Mouse (Mus musculus) neural tube, embryonic 12.5 days (tissue): Measurements from ENCODE around the gene Usp4. TPM values are rescaled to one million over a fixed set of nuclear protein-coding genes. Genes with fewer than 3 reads are reported as not detected.
"Not testable (repeated sequence)": the region's sequence is repeated elsewhere in the genome, so short reads cannot be mapped to it uniquely, and the experiment has no call there.

Experiments
- ATAC-seq: fragments of 200-750 bp; cut with Nextera tagmentation; 2 replicates; pipeline ENCODE4 v1.8.0; 2017; ENCODE audit warnings: low read depth, mild to moderate bottlenecking, moderate TSS enrichment, moderate library complexity; ENCODE audit not compliant: low FRiP score
- H3K27ac ChIP-seq: fragments of 300-500 bp; sonication (generic); 2 replicates; pipeline ENCODE4 v1.5.1; 2016
- H3K27me3 ChIP-seq: fragments of 300-500 bp; sonication (generic); replicated peaks from 2 replicates; pipeline ENCODE4 v1.6.1; 2016; ENCODE audit warnings: mild to moderate bottlenecking
- H3K36me3 ChIP-seq: fragments of 300-500 bp; sonication (generic); 2 replicates; pipeline ENCODE4 v1.6.1; 2016; ENCODE audit warnings: mild to moderate bottlenecking
- H3K4me1 ChIP-seq: fragments of 300-500 bp; sonication (generic); 2 replicates; pipeline ENCODE4 v1.6.1; 2016
- H3K4me2 ChIP-seq: fragments of 300-500 bp; sonication (generic); replicated peaks from 2 replicates; pipeline ENCODE4 v1.6.1; 2016; ENCODE audit warnings: mild to moderate bottlenecking
- H3K4me3 ChIP-seq: fragments of 300-500 bp; sonication (generic); 2 replicates; pipeline ENCODE4 v1.5.1; 2016
- H3K9ac ChIP-seq: fragments of 300-500 bp; sonication (generic); 2 replicates; pipeline ENCODE4 v1.6.1; 2016; ENCODE audit warnings: mild to moderate bottlenecking
- H3K9me3 ChIP-seq: fragments of 300-500 bp; sonication (generic); 2 replicates; pipeline ENCODE4 v1.6.1; 2016; ENCODE audit warnings: mild to moderate bottlenecking
- WGBS: fragments of 180-500 bp; shearing (Covaris S2); methylation state at CpG from one replicate; pipeline ENCODE4 v1.1.7; 2016; 5-methylcytosine and 5-hydroxymethylcytosine counted together
- polyA plus RNA-seq: library from polyadenylated mRNA; unstranded; fragments of >200 nt; fragmentation: Nextera tagmentation; extraction: Ambion mirVana; gene quantifications from 2 replicates; pipeline ENCODE4 v1.2.1, GENCODE M21; 2016

Usp4 gene
- 124 and 138 TPM in 2 replicates for polyA plus RNA-seq

DNA sequence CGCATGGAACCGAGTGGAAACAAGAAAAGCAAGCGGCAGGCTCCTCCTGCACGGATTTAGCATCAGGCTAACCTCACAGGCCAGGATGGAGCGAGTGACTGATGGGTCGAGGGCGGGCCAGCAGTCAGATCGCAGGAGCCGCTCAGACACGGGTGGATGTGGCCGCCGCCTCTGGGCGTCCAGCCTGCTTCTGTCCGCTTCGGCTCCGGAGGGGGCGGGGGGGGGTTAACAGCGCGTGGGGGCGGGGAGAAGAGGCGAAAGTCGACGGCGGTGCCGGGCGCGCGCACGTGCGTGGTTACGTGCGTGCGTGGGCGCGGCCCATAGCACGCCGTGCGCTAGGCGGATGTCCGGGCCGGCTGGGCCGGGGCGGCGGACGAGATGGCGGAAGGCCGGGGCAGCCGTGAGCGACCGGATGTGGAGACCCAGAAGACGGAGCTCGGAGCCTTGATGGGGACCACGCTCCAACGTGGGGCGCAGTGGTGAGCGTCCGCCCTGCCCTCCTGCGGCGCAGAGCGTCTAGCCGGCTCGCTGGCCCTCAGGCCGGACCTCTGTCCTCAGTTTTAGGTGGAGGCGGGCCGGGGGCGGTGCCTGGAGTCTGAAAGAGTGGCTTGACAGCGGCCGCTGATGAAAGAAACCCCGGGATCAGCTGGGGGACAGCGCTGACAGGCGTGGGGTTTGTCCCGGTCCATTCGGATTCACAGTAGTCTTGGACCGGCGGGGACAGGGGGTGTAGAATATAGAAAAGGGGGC, at the start of gene Usp4:
Gene Usp4, plus strand, starts transcription at position 314 of the 750 bp plus-strand sequence.
- under 1% methylated on average over 75 of the region's 75 CpGs for WGBS
- H3K9ac ChIP-seq, result peak within 1 kb of the TSS; percentile 92
- ATAC-seq, result peak; percentile 95

DNA sequence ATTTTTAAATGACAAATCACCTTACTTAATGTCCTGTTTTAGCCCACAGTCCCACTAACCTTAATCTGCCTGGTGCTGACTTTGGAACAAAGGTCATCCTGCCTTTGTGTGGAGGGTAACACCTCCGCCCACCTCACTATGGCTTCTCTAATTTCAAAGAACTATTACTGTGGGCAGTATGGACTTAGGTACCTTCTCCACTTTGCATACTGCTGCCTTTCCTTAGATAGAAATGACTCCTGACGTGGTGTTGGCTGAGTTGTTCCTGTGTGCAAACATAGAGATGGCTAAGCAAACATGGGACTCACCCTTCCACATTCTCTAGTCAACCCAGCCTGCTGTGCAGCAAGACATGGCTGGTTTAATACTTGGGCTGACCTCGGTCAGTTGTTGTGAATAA, 45.8 kb upstream of the Usp4 start:
- no peaks in the 10 kb centered on the region for H3K9me3 ChIP-seq

More for the DNA sequence above, at the start of gene Usp4:
- no peaks in the 10 kb centered on the region for H3K9me3 ChIP-seq
- peaks cover 14% of the 10 kb centered on the region for H3K4me1 ChIP-seq
- H3K27me3 ChIP-seq, result no peaks in the 10 kb centered on the region
- H3K4me2 ChIP-seq, result peak within 1 kb of the TSS; percentile 73
- peaks cover 27% of the 10 kb centered on the region for H3K36me3 ChIP-seq
- peak within 1 kb of the TSS; percentile 95 for H3K4me3 ChIP-seq
- peak within 1 kb of the TSS; percentile 83 for H3K27ac ChIP-seq

DNA sequence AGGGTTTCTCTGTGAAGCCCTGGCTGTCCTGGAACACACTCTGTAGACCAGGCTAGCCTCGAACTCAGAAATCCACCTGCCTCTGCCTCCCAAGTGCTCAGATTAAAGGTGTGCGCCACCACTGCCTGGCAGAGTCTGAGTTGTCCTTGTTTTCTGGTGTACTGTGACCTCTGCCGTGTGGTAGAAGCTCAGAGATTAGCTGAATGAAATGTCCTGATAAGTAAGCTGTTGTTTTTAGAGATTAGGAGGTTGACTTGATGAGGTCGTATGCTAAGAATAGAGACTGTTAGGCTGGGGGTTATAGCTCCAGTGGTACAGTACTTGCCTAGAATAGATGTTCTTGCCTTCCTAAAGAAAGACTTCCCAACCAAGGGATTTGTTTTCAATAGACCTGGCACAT, 42.9 kb upstream of the Usp4 start:
- peak overlapping the region; percentile 69; the same call in 1 of the 2 replicates for H3K9ac ChIP-seq
- ATAC-seq, result no peak
- H3K36me3 ChIP-seq, result peaks cover 34% of the 10 kb centered on the region
- WGBS, result 91% methylated on average over 4 of the region's 4 CpGs
- H3K27ac ChIP-seq, result 0 out of 2 replicates have a peak overlapping the region, but pooled peaks have one; percentile 60
- H3K4me1 ChIP-seq, result peaks cover 24% of the 10 kb centered on the region
- H3K27me3 ChIP-seq, result no peaks in the 10 kb centered on the region
- H3K4me2 ChIP-seq, result peak overlapping the region; percentile 69
- H3K9me3 ChIP-seq, result no peaks in the 10 kb centered on the region
- peak overlapping the region; percentile 97; the same call in 1 of the 2 replicates for H3K4me3 ChIP-seq

More for the DNA sequence above, 45.8 kb upstream of the Usp4 start:
- Histone ChIP-seq H3K27ac (no peak overlapping the region), H3K4me2 (no peak overlapping the region), H3K36me3 (peaks cover 41% of the 10 kb centered on the region), H3K27me3 (no peaks in the 10 kb centered on the region), H3K9ac (no peak overlapping the region), H3K4me1 (peaks cover 17% of the 10 kb centered on the region), H3K4me3 (no peak overlapping the region)
- 83% methylated on average over 3 of the region's 3 CpGs for WGBS
- no peak for ATAC-seq

DNA sequence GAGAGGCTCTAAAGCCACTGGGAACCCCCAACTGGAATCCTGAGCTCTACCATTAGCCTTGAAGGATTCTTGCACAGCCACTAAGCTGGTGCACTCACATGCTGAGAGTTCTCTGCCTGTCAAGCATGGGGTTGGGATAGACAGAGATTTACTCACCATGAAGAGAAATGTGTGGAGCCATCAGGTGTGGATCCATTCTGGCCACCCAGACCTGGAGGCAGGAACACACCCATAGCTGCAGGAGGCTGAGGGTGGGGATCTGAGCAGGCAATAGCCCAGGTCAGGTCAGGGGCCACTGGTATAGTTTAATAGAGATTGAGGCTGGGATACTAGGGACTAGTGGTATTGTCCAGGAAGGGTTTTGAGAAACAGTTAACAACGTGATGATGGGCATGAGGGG, 42.5 kb upstream of the Usp4 start:
- H3K4me3 ChIP-seq, result peak overlapping the region; percentile 97
- H3K4me2 ChIP-seq, result peak overlapping the region; percentile 69
- peak; percentile 4; the same call in 1 of the 2 replicates for ATAC-seq
- no peaks in the 10 kb centered on the region for H3K9me3 ChIP-seq
- H3K27me3 ChIP-seq, result no peaks in the 10 kb centered on the region
- H3K4me1 ChIP-seq, result peaks cover 24% of the 10 kb centered on the region
- peaks cover 33% of the 10 kb centered on the region for H3K36me3 ChIP-seq
- H3K9ac ChIP-seq, result peak overlapping the region; percentile 69
- 17% methylated on average over 1 of the region's 1 CpGs for WGBS
- peak overlapping the region; percentile 60; the same call in 1 of the 2 replicates for H3K27ac ChIP-seq

GRCm38 (mm10) chr9:108305629-108306520, 41.8 kb upstream of the Usp4 start, which contains the start of the genes Rhoa and Tcta:
TSS of gene Rhoa (plus strand) at chr9:108306129.
TSS of gene Tcta (minus strand) at chr9:108306160.
- WGBS, result under 1% methylated on average over 81 of the region's 81 CpGs
- no peaks in the 10 kb centered on the region for H3K9me3 ChIP-seq
- H3K27ac ChIP-seq, result peak within 1 kb of the TSS; percentile 98
- peaks cover 26% of the 10 kb centered on the region for H3K36me3 ChIP-seq
- H3K9ac ChIP-seq, result peak within 1 kb of the TSS; percentile 94
- H3K4me3 ChIP-seq, result peak within 1 kb of the TSS; percentile 97
- H3K4me2 ChIP-seq, result peak within 1 kb of the TSS; percentile 69
- peak; percentile 98 for ATAC-seq
- H3K4me1 ChIP-seq, result peaks cover 24% of the 10 kb centered on the region
- H3K27me3 ChIP-seq, result no peaks in the 10 kb centered on the region

DNA sequence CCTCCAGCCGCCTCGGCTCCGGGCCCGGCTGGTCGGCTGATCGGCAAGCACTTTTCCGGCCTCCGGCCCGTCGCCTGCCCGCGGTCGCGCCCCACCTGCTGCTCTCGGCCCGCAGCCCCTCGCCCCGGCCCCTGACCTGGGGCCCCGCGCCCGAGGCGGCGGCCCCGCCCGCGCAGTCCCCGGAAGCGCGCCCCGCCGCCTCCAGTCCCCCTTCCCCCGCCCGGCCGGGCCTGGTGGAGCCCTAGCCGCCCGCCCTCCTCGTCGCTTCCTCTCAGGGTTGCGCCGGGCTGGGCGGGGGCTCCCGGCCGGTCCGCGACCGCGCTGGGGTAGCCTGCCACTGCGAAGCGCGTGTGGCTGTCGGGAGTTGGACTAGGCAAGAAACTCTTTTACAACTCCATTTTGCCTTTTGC, 41.1 kb upstream of the Usp4 start:
- under 1% methylated on average over 46 of the region's 51 CpGs for WGBS
- peak; percentile 77 for ATAC-seq
- peak overlapping the region; percentile 97 for H3K4me3 ChIP-seq

DNA sequence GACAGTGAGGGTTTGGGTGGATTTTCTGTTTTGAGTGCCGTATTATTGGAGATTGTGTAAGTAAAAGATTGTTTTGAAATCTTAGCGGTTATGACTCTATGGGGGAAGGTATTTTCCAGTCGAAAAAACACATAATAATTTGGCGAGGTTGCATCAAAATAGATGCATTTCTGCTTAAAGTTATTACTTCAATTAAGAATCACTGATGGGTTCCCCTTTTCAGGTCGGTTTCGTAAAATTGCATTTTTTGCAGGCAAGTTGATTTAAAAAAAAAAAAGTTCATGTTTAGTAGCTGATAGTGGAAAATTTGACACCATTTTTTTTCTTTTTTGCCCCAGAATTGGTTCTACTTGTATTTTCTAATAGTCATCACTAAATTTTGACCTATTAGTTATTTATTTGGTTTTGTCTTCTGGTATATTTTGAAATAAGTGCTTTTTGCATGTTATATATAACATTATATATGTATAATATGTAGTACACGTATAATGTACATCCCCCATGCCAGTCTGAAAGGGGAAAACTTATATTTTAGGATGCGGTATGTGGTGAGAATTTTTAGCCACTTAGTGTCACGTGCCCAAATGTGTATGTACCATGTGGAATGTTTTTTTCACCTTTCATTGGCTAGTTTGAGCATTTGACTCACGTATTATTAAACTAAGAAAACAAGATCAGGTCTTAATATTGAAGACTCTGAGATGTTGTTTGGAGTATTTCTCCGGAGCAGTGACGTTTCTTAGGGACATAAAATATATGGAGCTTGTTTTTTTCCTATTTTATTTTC, 40.4 kb upstream of the Usp4 start:
- Histone ChIP-seq H3K9ac (peak overlapping the region; percentile 94), H3K36me3 (peaks cover 21% of the 10 kb centered on the region), H3K4me2 (peak overlapping the region; percentile 69), H3K4me1 (peaks cover 24% of the 10 kb centered on the region), H3K27me3 (no peaks in the 10 kb centered on the region), H3K27ac (peak overlapping the region; percentile 98; the same call in 1 of the 2 replicates), H3K9me3 (no peaks in the 10 kb centered on the region), H3K4me3 (peak overlapping the region; percentile 97)
- no peak for ATAC-seq
- 27% methylated on average over 12 of the region's 12 CpGs for whole genome bisulfite sequencing

More for the DNA sequence above, 41.1 kb upstream of the Usp4 start:
- Histone ChIP-seq H3K9me3 (no peaks in the 10 kb centered on the region), H3K27me3 (no peaks in the 10 kb centered on the region), H3K9ac (peak overlapping the region; percentile 94), H3K36me3 (peaks cover 21% of the 10 kb centered on the region), H3K4me1 (peaks cover 24% of the 10 kb centered on the region), H3K27ac (peak overlapping the region; percentile 98), H3K4me2 (peak overlapping the region; percentile 69)

GRCm38 (mm10) chr9:108308141-108308540, 39.5 kb upstream of the Usp4 start:
- peak overlapping the region; percentile 4; the same call in 1 of the 2 replicates for H3K9ac ChIP-seq

DNA sequence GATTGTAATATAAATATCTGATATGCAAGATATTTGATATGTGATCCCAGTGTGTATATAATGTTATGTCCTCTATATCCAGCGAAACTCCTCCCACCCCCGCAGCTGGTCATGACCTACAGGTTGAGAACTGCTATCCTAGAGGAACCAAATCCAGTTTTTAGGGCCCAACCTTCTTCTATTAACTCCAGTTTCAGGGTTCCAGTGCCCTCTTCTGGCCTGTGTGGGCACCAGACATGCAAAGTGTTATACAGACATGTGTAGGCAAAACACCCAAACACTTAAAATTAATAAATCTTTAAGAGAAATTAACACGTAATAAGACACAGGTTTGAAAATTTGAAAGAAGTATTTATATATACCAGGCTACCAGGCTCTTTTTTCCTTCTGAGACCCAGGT, 30.1 kb upstream of the Usp4 start:
- Histone ChIP-seq H3K36me3 (peaks cover 7% of the 10 kb centered on the region; the same call in 1 of the 2 replicates), H3K4me1 (no peaks in the 10 kb centered on the region), H3K4me3 (no peak overlapping the region), H3K9me3 (no peaks in the 10 kb centered on the region), H3K27me3 (no peaks in the 10 kb centered on the region), H3K9ac (no peak overlapping the region), H3K4me2 (no peak overlapping the region), H3K27ac (no peak overlapping the region)
- 97% methylated on average over 3 of the region's 3 CpGs for WGBS
- no peak for ATAC-seq

More at GRCm38 (mm10) chr9:108308141-108308540, 39.5 kb upstream of the Usp4 start:
- Histone ChIP-seq H3K27me3 (no peaks in the 10 kb centered on the region), H3K9me3 (no peaks in the 10 kb centered on the region), H3K36me3 (peaks cover 11% of the 10 kb centered on the region), H3K27ac (no peak overlapping the region), H3K4me1 (peaks cover 24% of the 10 kb centered on the region), H3K4me3 (no peak overlapping the region), H3K4me2 (peak overlapping the region; percentile 69)
- no peak for ATAC-seq
- 80% methylated on average over 2 of the region's 2 CpGs for WGBS

- H3K9me3 ChIP-seq, result no peaks in the 10 kb centered on the region
- H3K4me2 ChIP-seq, result no peak overlapping the region
- H3K4me3 ChIP-seq, result no peak overlapping the region
- H3K9ac ChIP-seq, result no peak overlapping the region
- H3K4me1 ChIP-seq, result no peaks in the 10 kb centered on the region
- no peak for ATAC-seq
- no peak overlapping the region for H3K27ac ChIP-seq
- peaks cover 7% of the 10 kb centered on the region; the same call in 1 of the 2 replicates for H3K36me3 ChIP-seq
- no peaks in the 10 kb centered on the region for H3K27me3 ChIP-seq
- WGBS, result 91% methylated on average over 2 of the region's 2 CpGs
Observed at GRCm38 (mm10) chr9:108318462-108318861, 29.2 kb upstream of the Usp4 start.

GRCm38 (mm10) chr9:108322054-108322453, 25.6 kb upstream of the Usp4 start:
- 92% methylated on average over 7 of the region's 7 CpGs for WGBS
- H3K4me1 ChIP-seq, H3K27me3 ChIP-seq, H3K27ac ChIP-seq, H3K9me3 ChIP-seq, H3K9ac ChIP-seq, H3K36me3 ChIP-seq, H3K4me3 ChIP-seq, ATAC-seq, H3K4me2 ChIP-seq: not testable (repeated sequence)
